Mouse (Mus musculus) liver, postnatal 0 days (tissue): ENCODE data around the gene Ankfn1. TPM values are rescaled to one million over a fixed set of nuclear protein-coding genes. Genes with fewer than 3 reads are reported as not detected.

Source experiments
- ATAC-seq: fragments of 200-750 bp; cut with Nextera tagmentation; 2 replicates; pipeline ENCODE4 v1.8.0; 2017; ENCODE audit warnings: mild to moderate bottlenecking, moderate library complexity
- DNase-seq: peaks from one replicate; pipeline ENCODE4 v3.0.0-alpha.2; 2016
- H3K27ac ChIP-seq: fragments of 300-500 bp; sonication (generic); 2 replicates; pipeline ENCODE4 v1.5.1; 2014; ENCODE audit warnings: antibody characterized with exemption, moderate library complexity, mild to moderate bottlenecking, low read depth
- H3K27me3 ChIP-seq: fragments of 300-500 bp; sonication (generic); 2 replicates; pipeline ENCODE4 v1.6.1; 2014; ENCODE audit warnings: low read length, control low read depth, mixed read lengths; ENCODE audit not compliant: insufficient read depth
- H3K36me3 ChIP-seq: fragments of 300-500 bp; sonication (generic); replicated peaks from 2 replicates; pipeline ENCODE4 v1.6.1; 2014; ENCODE audit warnings: mild to moderate bottlenecking, control low read depth, low read length, moderate library complexity, mixed read lengths; ENCODE audit not compliant: insufficient read depth
- H3K4me1 ChIP-seq: fragments of 300-500 bp; sonication (generic); 2 replicates; pipeline ENCODE4 v1.6.1; 2014; ENCODE audit warnings: antibody characterized with exemption, mild to moderate bottlenecking, control low read depth; ENCODE audit not compliant: insufficient read depth
- H3K4me2 ChIP-seq: fragments of 300-500 bp; sonication (generic); 2 replicates; pipeline ENCODE4 v1.6.1; 2014; ENCODE audit warnings: low read depth, mild to moderate bottlenecking, low read length, moderate library complexity, mixed read lengths
- H3K4me3 ChIP-seq: fragments of 300-500 bp; sonication (generic); 2 replicates; pipeline ENCODE4 v1.5.1; 2014; ENCODE audit warnings: low read depth, low read length
- H3K9ac ChIP-seq: fragments of 300-500 bp; sonication (generic); replicated peaks from 2 replicates; pipeline ENCODE4 v1.6.1; 2014; ENCODE audit warnings: mild to moderate bottlenecking, moderate library complexity
- H3K9me3 ChIP-seq: fragments of 300-500 bp; sonication (generic); 2 replicates; pipeline ENCODE4 v1.6.1; 2016; ENCODE audit warnings: mild to moderate bottlenecking, control low read depth, low read length, mixed read lengths
- CTCF ChIP-seq: sonication (generic); IDR thresholded peaks from 2 replicates; pipeline ENCODE4 v1.5.1; 2016; ENCODE audit warnings: antibody characterized with exemption, low read depth
- EP300 ChIP-seq: IDR thresholded peaks from 2 replicates; pipeline ENCODE4 v1.6.1; 2016; ENCODE audit warnings: antibody characterized with exemption, low read depth, mild to moderate bottlenecking
- WGBS: fragments of 180-500 bp; shearing (Covaris S2); extraction: QIAGEN DNeasy Blood & Tissue Kit; methylation state at CpG from one replicate; pipeline ENCODE4 v1.1.7; 2014; ENCODE audit not compliant: insufficient replicate concordance; 5-methylcytosine and 5-hydroxymethylcytosine counted together
- polyA plus RNA-seq: library from polyadenylated mRNA; unstranded; fragments of >200 nt; fragmentation: Nextera tagmentation; extraction: Ambion mirVana; gene quantifications from 2 replicates; pipeline ENCODE4 v1.2.1, GENCODE M21; 2015

Ankfn1 gene
- polyA plus RNA-seq, 1 experiment from 2014 or later = not detected

DNA sequence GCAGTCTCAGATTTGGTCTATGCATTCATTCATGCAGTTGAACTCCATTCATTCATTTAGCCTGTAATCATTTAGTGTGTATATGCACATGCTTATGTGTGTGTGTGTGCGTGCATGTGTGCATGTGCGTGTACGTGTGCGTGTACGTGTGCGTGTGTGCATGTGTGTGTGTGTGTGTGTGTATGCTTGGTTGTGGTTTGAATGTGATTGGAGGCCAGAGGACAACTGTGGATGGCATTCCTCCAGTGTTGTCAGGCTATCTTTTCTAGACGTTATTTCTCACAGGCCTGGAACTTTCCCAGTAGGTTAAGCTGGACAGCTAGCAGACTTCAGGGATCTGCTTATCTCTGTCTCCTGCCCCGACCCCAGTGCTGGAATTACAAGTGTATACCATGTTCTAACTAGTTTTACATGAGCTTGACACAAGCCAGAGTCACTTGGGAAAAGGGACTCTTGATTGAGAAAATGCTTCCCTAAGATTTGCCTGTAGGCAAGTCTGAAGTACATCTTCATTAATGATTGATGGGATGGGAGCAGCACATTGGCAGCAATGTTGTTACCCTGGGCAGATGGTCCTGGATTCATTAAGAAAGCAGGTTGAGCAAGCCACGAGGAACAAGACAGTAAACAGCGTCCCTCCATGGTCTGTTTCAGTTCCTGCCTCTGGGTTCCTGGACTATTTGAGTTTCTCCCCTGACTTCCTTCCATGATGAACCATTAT lies 43.3 kb downstream of the Ankfn1 start:
- Histone ChIP-seq H3K36me3 (no peaks in the 10 kb centered on the region), H3K4me1 (no peaks in the 10 kb centered on the region), H3K27me3 (no peaks in the 10 kb centered on the region), H3K9me3 (no peaks in the 10 kb centered on the region), H3K9ac (no peak overlapping the region), H3K27ac (no peak overlapping the region), H3K4me3 (no peak overlapping the region), H3K4me2 (no peak overlapping the region)
- no peak for DNase-seq
- ATAC-seq = no peak
- TF ChIP-seq CTCF (no peak), EP300 (no peak)
- 65% methylated on average over 10 of the region's 10 CpGs for whole genome bisulfite sequencing

GRCm38 (mm10) chr11:89733526-89733925 lies 43.9 kb downstream of the Ankfn1 start:
- DNase-seq = no peak
- Histone ChIP-seq H3K4me3 (no peak overlapping the region), H3K36me3 (no peaks in the 10 kb centered on the region), H3K9ac (no peak overlapping the region), H3K27ac (no peak overlapping the region), H3K4me2 (no peak overlapping the region), H3K27me3 (no peaks in the 10 kb centered on the region), H3K4me1 (no peaks in the 10 kb centered on the region), H3K9me3 (no peaks in the 10 kb centered on the region)
- WGBS = 75% methylated on average over 7 of the region's 7 CpGs
- no peak for ATAC-seq
- TF ChIP-seq CTCF (no peak), EP300 (no peak)

DNA sequence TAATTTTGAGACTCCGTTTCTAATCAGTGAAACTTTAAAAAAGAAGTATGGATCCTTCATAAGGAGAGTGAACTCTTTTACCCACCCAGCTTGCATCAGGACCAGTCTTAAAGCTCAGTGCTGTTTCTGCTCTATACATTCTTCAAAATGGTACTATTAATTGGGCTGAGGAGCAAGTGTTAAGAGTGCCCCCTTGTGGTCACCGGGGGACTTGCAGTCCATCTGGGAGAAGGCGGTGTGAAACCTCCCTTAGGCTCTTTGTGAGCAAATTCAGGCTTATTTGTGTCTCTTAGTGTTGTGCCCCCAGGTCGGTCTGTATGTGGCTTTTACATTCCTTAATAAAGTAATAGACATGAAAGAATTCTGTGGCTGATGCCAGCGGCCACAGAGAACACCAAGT lies 56.6 kb downstream of the Ankfn1 start:
- H3K9me3 ChIP-seq = no peaks in the 10 kb centered on the region
- H3K4me3 ChIP-seq = no peak overlapping the region
- DNase-seq (peak; percentile 67), ATAC-seq (no peak)
- no peaks in the 10 kb centered on the region for H3K27me3 ChIP-seq
- TF ChIP-seq EP300 = no peak
- peak; percentile 88 for TF ChIP-seq CTCF
- 17% methylated on average over 5 of the region's 5 CpGs for WGBS
- H3K36me3 ChIP-seq = no peaks in the 10 kb centered on the region
- H3K27ac ChIP-seq = no peak overlapping the region
- no peak overlapping the region for H3K4me2 ChIP-seq
- no peaks in the 10 kb centered on the region for H3K4me1 ChIP-seq
- H3K9ac ChIP-seq = no peak overlapping the region

DNA sequence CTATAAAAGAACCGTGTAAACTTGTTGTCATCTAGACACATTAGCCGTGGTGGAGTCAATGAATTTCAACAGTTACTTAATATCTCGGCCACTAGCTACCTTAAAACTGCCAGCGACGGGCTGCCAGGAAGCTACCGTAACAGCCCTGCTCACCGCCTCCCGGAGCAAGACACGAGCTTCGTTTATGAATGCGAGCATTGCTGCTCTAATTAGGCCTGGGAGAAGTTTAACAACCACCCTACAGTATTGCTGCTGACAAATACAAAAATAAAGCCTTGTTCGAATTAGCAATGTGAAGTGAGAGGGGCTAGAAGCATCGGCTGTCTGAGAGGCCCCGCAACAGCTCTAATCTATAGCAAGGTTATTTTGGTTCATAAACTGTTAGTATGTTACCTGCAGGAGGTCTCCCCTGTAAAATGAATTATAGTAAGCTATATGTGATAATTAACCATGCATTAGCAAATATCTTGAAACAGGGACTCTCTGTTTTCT lies 58.9 kb downstream of the Ankfn1 start:
- Histone ChIP-seq H3K27me3 (no peaks in the 10 kb centered on the region), H3K36me3 (no peaks in the 10 kb centered on the region), H3K4me1 (no peaks in the 10 kb centered on the region), H3K4me2 (no peak overlapping the region), H3K27ac (no peak overlapping the region), H3K4me3 (no peak overlapping the region), H3K9ac (no peak overlapping the region), H3K9me3 (no peaks in the 10 kb centered on the region)
- no peak for ATAC-seq
- DNase-seq = no peak
- 84% methylated on average over 14 of the region's 14 CpGs for WGBS
- TF ChIP-seq EP300 (no peak), CTCF (no peak)

DNA sequence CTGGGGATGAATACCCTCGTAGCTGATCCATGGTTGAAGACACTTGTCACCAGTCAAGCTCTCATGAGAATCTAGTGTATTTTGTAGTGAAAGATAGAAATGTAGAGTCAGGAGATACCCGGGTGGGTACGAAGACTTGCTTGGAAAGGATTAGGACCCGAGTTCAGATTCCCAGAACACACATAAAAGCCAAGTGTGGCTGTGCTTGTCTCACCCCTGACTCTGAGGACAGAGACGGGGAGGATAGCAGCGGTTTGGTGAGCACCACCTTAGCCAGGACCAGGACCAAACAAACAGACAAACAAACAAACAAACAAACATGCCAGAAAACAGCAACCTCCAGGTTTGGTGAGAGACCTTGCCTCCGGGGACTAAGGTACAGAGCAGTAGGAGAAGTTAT lies 61.1 kb downstream of the Ankfn1 start:
- Histone ChIP-seq H3K9me3 (no peaks in the 10 kb centered on the region), H3K27me3 (no peaks in the 10 kb centered on the region), H3K9ac (no peak overlapping the region), H3K4me2 (no peak overlapping the region), H3K36me3 (no peaks in the 10 kb centered on the region), H3K4me1 (no peaks in the 10 kb centered on the region), H3K4me3 (no peak overlapping the region), H3K27ac (no peak overlapping the region)
- TF ChIP-seq EP300 (no peak), CTCF (no peak)
- ATAC-seq = no peak
- DNase-seq = no peak
- 72% methylated on average over 7 of the region's 7 CpGs for WGBS

GRCm38 (mm10) chr11:89708526-89708925 lies 68.9 kb downstream of the Ankfn1 start:
- 82% methylated on average over 7 of the region's 7 CpGs for WGBS
- TF ChIP-seq CTCF (no peak), EP300 (no peak)
- no peak overlapping the region for H3K4me3 ChIP-seq

More at GRCm38 (mm10) chr11:89708526-89708925, 68.9 kb downstream of the Ankfn1 start:
- ATAC-seq (no peak), DNase-seq (no peak)
- H3K4me2 ChIP-seq = no peak overlapping the region
- no peaks in the 10 kb centered on the region for H3K27me3 ChIP-seq
- no peaks in the 10 kb centered on the region for H3K9me3 ChIP-seq
- H3K36me3 ChIP-seq = no peaks in the 10 kb centered on the region
- no peak overlapping the region for H3K27ac ChIP-seq
- no peaks in the 10 kb centered on the region for H3K4me1 ChIP-seq
- H3K9ac ChIP-seq = no peak overlapping the region
